Mouse (Mus musculus) kidney, embryonic 14.5 days (tissue): ENCODE measurements around the gene Bloc1s3. TPM values are rescaled to one million over a fixed set of nuclear protein-coding genes. Genes with fewer than 3 reads are reported as not detected.
A peak's percentile ranks its signal among the peaks of the same experiment; 100 is the strongest.

Source experiments
- ATAC-seq: fragments of 200-750 bp; cut with Nextera tagmentation; 2 replicates; pipeline ENCODE4 v1.8.0; 2017; ENCODE audit warnings: moderate number of reproducible peaks, mild to moderate bottlenecking, moderate TSS enrichment, moderate library complexity; ENCODE audit not compliant: low FRiP score, low TSS enrichment
- H3K27ac ChIP-seq: fragments of 300-500 bp; sonication (generic); 2 replicates; pipeline ENCODE4 v1.5.1; 2014; ENCODE audit warnings: low read depth, mild to moderate bottlenecking, low read length, moderate library complexity, mixed read lengths
- H3K27me3 ChIP-seq: fragments of 300-500 bp; sonication (generic); 2 replicates; pipeline ENCODE4 v1.6.1; 2014; ENCODE audit warnings: mild to moderate bottlenecking, low read length; ENCODE audit not compliant: control insufficient read depth, insufficient read depth
- H3K36me3 ChIP-seq: fragments of 300-500 bp; sonication (generic); 2 replicates; pipeline ENCODE4 v1.6.1; 2014; ENCODE audit warnings: low read length, mixed read lengths; ENCODE audit not compliant: control insufficient read depth, insufficient read depth
- H3K4me1 ChIP-seq: fragments of 300-500 bp; sonication (generic); 2 replicates; pipeline ENCODE4 v1.6.1; 2014; ENCODE audit warnings: low read length, mixed read lengths; ENCODE audit not compliant: control insufficient read depth, insufficient read depth
- H3K4me2 ChIP-seq: fragments of 300-500 bp; sonication (generic); replicated peaks from 2 replicates; pipeline ENCODE4 v1.6.1; 2014; ENCODE audit warnings: low read depth, mild to moderate bottlenecking, low read length
- H3K4me3 ChIP-seq: fragments of 300-500 bp; sonication (generic); 2 replicates; pipeline ENCODE4 v1.5.1; 2014; ENCODE audit warnings: mild to moderate bottlenecking, low read length
- H3K9ac ChIP-seq: fragments of 300-500 bp; sonication (generic); 2 replicates; pipeline ENCODE4 v1.6.1; 2014; ENCODE audit warnings: low read depth, mild to moderate bottlenecking, low read length, moderate library complexity
- H3K9me3 ChIP-seq: fragments of 300-500 bp; sonication (generic); 2 replicates; pipeline ENCODE4 v1.6.1; 2016; ENCODE audit warnings: low read length; ENCODE audit not compliant: control insufficient read depth
- WGBS: fragments of 180-500 bp; shearing (Covaris S2); extraction: QIAGEN DNeasy Blood & Tissue Kit; methylation state at CpG from one replicate; pipeline ENCODE4 v1.1.7; 2014; 5-methylcytosine and 5-hydroxymethylcytosine counted together
- polyA plus RNA-seq: library from polyadenylated mRNA; unstranded; fragments of >200 nt; fragmentation: Nextera tagmentation; extraction: Ambion mirVana; gene quantifications from 2 replicates; pipeline ENCODE4 v1.2.1, GENCODE M21; 2014

The Bloc1s3 gene
- polyA plus RNA-seq, 1 experiment from 2014 or later, result 1.4 TPM

- Histone ChIP-seq H3K4me2 (peak overlapping the region; percentile 34), H3K9me3 (no peaks in the 10 kb centered on the region), H3K27me3 (peaks cover 7% of the 10 kb centered on the region; the same call in 1 of the 2 replicates), H3K9ac (peak overlapping the region; percentile 5; the same call in 1 of the 2 replicates), H3K4me3 (peak overlapping the region; percentile 22), H3K4me1 (peaks cover 12% of the 10 kb centered on the region; the same call in 1 of the 2 replicates), H3K36me3 (no peaks in the 10 kb centered on the region), H3K27ac (peak overlapping the region; percentile 3; the same call in 1 of the 2 replicates)
- 0 out of 2 replicates have a peak, but pooled peaks have one; percentile 8 for ATAC-seq
- WGBS, result 10% methylated on average over 22 of the region's 22 CpGs
Observed at GRCm38 (mm10) chr7:19464367-19465307, 43.5 kb downstream of the Bloc1s3 start.

GRCm38 (mm10) chr7:19462884-19463381, 45.2 kb downstream of the Bloc1s3 start, which contains the start of gene Exoc3l2:
Gene Exoc3l2 (plus strand): TSS chr7:19463331.
- Histone ChIP-seq H3K9me3 (no peaks in the 10 kb centered on the region), H3K4me1 (peaks cover 12% of the 10 kb centered on the region; the same call in 1 of the 2 replicates), H3K4me2 (peak within 1 kb of the TSS; percentile 34; the same call in 1 of the 2 replicates), H3K27ac (0 out of 2 replicates have a peak within 1 kb of the TSS, but pooled peaks have one; percentile 24), H3K36me3 (no peaks in the 10 kb centered on the region), H3K27me3 (no peaks in the 10 kb centered on the region), H3K9ac (0 out of 2 replicates have a peak within 1 kb of the TSS, but pooled peaks have one; percentile 12), H3K4me3 (peak within 1 kb of the TSS; percentile 16)
- 33% methylated on average over 6 of the region's 6 CpGs for WGBS
- ATAC-seq, result no peak

DNA sequence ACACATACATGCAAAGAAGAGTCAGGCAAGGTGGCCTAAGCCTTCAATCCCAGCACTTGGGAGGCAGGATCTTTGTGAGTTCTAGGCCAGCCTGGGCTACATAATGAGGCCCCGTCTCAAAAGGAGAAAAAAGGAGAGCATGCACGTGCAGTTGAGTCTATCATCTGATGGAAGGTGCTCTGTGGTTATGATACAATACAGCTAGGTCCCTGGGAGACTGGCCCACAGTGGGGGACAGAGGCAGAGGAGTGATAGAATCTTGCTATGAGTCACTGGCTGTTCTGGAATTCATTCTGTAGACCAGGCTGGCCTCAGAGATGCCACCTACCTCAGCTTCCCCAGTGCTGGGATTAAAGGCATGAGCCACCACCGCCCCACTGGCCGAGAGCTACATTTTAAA, 45.7 kb downstream of the Bloc1s3 start:
- 0 out of 2 replicates have a peak overlapping the region, but pooled peaks have one; percentile 24 for H3K27ac ChIP-seq
- no peaks in the 10 kb centered on the region for H3K9me3 ChIP-seq
- H3K4me3 ChIP-seq, result no peak overlapping the region
- H3K4me2 ChIP-seq, result no peak overlapping the region
- no peak for ATAC-seq
- H3K36me3 ChIP-seq, result no peaks in the 10 kb centered on the region
- H3K27me3 ChIP-seq, result no peaks in the 10 kb centered on the region
- WGBS, result 62% methylated on average over 4 of the region's 4 CpGs
- 0 out of 2 replicates have a peak overlapping the region, but pooled peaks have one; percentile 12 for H3K9ac ChIP-seq
- H3K4me1 ChIP-seq, result peaks cover 15% of the 10 kb centered on the region; the same call in 1 of the 2 replicates

DNA sequence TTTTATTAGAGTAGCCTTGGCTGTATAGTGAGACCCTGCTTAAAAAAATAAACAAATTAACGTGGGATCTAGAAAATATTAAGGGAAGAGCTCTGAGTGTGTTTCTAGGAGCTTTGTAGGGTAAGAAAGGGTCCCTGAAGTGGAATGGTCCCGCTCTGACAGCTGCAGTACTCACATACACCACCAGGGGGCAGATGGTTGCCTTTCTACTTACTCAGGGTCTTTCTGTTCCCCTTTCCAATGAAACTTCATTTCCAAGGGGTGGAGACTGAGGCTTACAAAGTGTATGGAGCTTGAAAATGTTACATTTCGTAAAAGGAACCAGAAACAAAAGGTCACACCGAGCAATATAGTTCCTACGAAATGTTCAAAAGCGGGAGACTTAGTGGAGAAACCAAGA, 46.7 kb downstream of the Bloc1s3 start:
- Histone ChIP-seq H3K27me3 (no peaks in the 10 kb centered on the region), H3K9me3 (no peaks in the 10 kb centered on the region), H3K4me1 (peaks cover 19% of the 10 kb centered on the region; the same call in 1 of the 2 replicates), H3K27ac (no peak overlapping the region), H3K9ac (no peak overlapping the region), H3K4me2 (no peak overlapping the region), H3K36me3 (peaks cover under 1% of the 10 kb centered on the region; the same call in 1 of the 2 replicates), H3K4me3 (no peak overlapping the region)
- WGBS, result 4% methylated on average over 6 of the region's 6 CpGs
- no peak for ATAC-seq

DNA sequence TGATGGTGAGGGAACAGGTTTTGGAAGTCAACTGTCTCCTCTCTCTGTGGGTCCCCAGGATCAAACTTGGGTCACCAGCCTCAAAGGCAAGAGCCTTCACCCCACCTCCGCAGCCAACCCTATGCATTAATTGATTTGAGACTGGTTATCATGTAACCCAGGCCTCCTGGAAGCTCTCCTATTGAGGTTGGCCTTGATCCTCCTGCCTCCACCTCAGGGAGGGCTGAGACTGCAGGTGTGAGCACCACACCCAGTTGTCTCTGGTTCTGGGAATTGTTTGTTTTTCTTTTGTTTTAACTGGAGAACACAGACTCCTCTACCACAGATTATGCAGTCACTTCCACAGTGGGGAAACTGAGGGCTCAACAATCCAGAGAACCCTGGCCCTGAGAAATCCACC, 47.7 kb downstream of the Bloc1s3 start:
- WGBS, result 81% methylated on average over 1 of the region's 1 CpGs

GRCm38 (mm10) chr7:19459144-19459870, 48.9 kb downstream of the Bloc1s3 start:
- Histone ChIP-seq H3K27me3 (no peaks in the 10 kb centered on the region), H3K9me3 (no peaks in the 10 kb centered on the region), H3K4me3 (peak overlapping the region; percentile 96), H3K9ac (peak overlapping the region; percentile 88), H3K27ac (no peak overlapping the region; the same call in 1 of the 2 replicates), H3K4me2 (peak overlapping the region; percentile 86), H3K36me3 (peaks cover 9% of the 10 kb centered on the region), H3K4me1 (peaks cover 12% of the 10 kb centered on the region; the same call in 1 of the 2 replicates)
- 25% methylated on average over 6 of the region's 6 CpGs for WGBS
- no peak for ATAC-seq

More for the DNA sequence above, 47.7 kb downstream of the Bloc1s3 start:
- no peak for ATAC-seq
- H3K4me3 ChIP-seq, result no peak overlapping the region
- H3K4me2 ChIP-seq, result no peak overlapping the region
- no peaks in the 10 kb centered on the region for H3K27me3 ChIP-seq
- no peak overlapping the region for H3K27ac ChIP-seq
- H3K4me1 ChIP-seq, result peaks cover 19% of the 10 kb centered on the region; the same call in 1 of the 2 replicates
- no peaks in the 10 kb centered on the region for H3K9me3 ChIP-seq
- H3K36me3 ChIP-seq, result peaks cover 9% of the 10 kb centered on the region
- no peak overlapping the region for H3K9ac ChIP-seq

DNA sequence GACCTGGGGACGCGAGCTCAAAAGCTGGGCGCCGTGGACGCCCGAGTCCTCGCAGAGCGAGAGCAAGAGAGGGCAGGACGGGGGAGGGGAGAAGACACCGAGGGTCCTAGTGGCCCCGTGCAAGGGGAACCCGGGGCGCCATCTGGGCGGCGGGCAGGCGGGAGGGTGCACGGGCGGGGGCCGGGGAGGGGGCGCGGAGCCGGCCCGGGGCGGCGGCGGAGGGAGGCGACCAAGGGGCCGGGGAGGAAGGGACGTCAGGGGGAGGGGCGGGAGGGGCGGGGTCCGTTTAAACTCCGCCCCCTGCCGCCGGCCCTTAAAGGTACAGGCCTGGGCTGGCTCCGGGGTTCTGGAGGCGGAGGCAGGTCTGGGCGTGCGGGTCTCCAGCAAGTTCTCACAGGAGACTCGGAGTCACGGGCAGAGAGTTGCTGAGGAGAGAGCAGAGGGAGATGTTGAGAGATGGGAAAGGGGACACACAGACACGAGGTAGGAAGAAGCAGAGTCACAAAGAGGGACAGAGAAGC, 49.5 kb downstream of the Bloc1s3 start, which contains the start of gene Mark4:
TSS of gene Mark4 (minus strand) at position 231 of the 521 bp plus-strand sequence.
- no peaks in the 10 kb centered on the region for H3K9me3 ChIP-seq
- under 1% methylated on average over 28 of the region's 42 CpGs for WGBS

GRCm38 (mm10) chr7:19458072-19458486, 50.1 kb downstream of the Bloc1s3 start:
- H3K9me3 ChIP-seq, result no peaks in the 10 kb centered on the region
- H3K9ac ChIP-seq, result peak overlapping the region; percentile 88
- peaks cover 10% of the 10 kb centered on the region; the same call in 1 of the 2 replicates for H3K4me1 ChIP-seq
- H3K4me2 ChIP-seq, result peak overlapping the region; percentile 86
- WGBS, result under 1% methylated on average over 31 of the region's 31 CpGs
- H3K4me3 ChIP-seq, result peak overlapping the region; percentile 96
- peaks cover 9% of the 10 kb centered on the region for H3K36me3 ChIP-seq
- H3K27me3 ChIP-seq, result no peaks in the 10 kb centered on the region
- peak; percentile 84 for ATAC-seq
- peak overlapping the region; percentile 79 for H3K27ac ChIP-seq

More for the DNA sequence above, 49.5 kb downstream of the Bloc1s3 start, which contains the start of gene Mark4:
- ATAC-seq, result peak; percentile 85
- H3K27ac ChIP-seq, result peak within 1 kb of the TSS; percentile 79
- peak within 1 kb of the TSS; percentile 86 for H3K4me2 ChIP-seq
- H3K27me3 ChIP-seq, result no peaks in the 10 kb centered on the region
- H3K4me3 ChIP-seq, result peak within 1 kb of the TSS; percentile 96
- peaks cover 9% of the 10 kb centered on the region for H3K36me3 ChIP-seq
- peak within 1 kb of the TSS; percentile 88 for H3K9ac ChIP-seq
- H3K4me1 ChIP-seq, result peaks cover 10% of the 10 kb centered on the region; the same call in 1 of the 2 replicates
